Mouse (Mus musculus) embryonic facial prominence, embryonic 10.5 days (tissue): ENCODE data around the gene Kbtbd12. TPM values are rescaled to one million over a fixed set of nuclear protein-coding genes. Genes with fewer than 3 reads are reported as not detected.

Source experiments
- DNase-seq: peaks from one replicate; pipeline ENCODE4 v3.0.0-alpha.2; 2017; ENCODE audit warnings: low spot score
- H3K27ac ChIP-seq: fragments of 300-500 bp; sonication (generic); replicated peaks from 2 replicates; pipeline ENCODE4 v1.5.1; 2016; ENCODE audit warnings: mild to moderate bottlenecking
- H3K27me3 ChIP-seq: fragments of 300-500 bp; sonication (generic); replicated peaks from 2 replicates; pipeline ENCODE4 v1.6.1; 2016; ENCODE audit warnings: low read depth, mild to moderate bottlenecking; ENCODE audit not compliant: poor library complexity, severe bottlenecking
- H3K36me3 ChIP-seq: fragments of 300-500 bp; sonication (generic); replicated peaks from 2 replicates; pipeline ENCODE4 v1.6.1; 2016; ENCODE audit warnings: mild to moderate bottlenecking, moderate library complexity
- H3K4me1 ChIP-seq: fragments of 300-500 bp; sonication (generic); 2 replicates; pipeline ENCODE4 v1.6.1; 2016
- H3K4me3 ChIP-seq: fragments of 300-500 bp; sonication (generic); 2 replicates; pipeline ENCODE4 v1.5.1; 2016; ENCODE audit warnings: mild to moderate bottlenecking, moderate library complexity
- H3K9me3 ChIP-seq: fragments of 300-500 bp; sonication (generic); 2 replicates; pipeline ENCODE4 v1.6.1; 2016; ENCODE audit warnings: mild to moderate bottlenecking
- WGBS: fragments of 180-500 bp; shearing (Covaris S2); methylation state at CpG from one replicate; pipeline ENCODE4 v1.1.7; 2016; 5-methylcytosine and 5-hydroxymethylcytosine counted together
- polyA plus RNA-seq: library from polyadenylated mRNA; unstranded; fragments of >200 nt; fragmentation: Nextera tagmentation; extraction: Ambion mirVana; gene quantifications from 2 replicates; pipeline ENCODE4 v1.2.1, GENCODE M21; 2016

Kbtbd12 gene
- polyA plus RNA-seq, 1 experiment from 2014 or later = 0.24 TPM

GRCm38 (mm10) chr6:88565033-88565432 is 72.7 kb downstream of the Kbtbd12 start:
- no peak overlapping the region for H3K4me3 ChIP-seq
- 33% methylated on average over 6 of the region's 6 CpGs for WGBS
- DNase-seq = no peak
- no peaks in the 10 kb centered on the region for H3K36me3 ChIP-seq
- no peaks in the 10 kb centered on the region for H3K9me3 ChIP-seq
- no peak overlapping the region for H3K27ac ChIP-seq
- peaks cover 9% of the 10 kb centered on the region; the same call in 1 of the 2 replicates for H3K4me1 ChIP-seq
- H3K27me3 ChIP-seq = peaks cover 40% of the 10 kb centered on the region

GRCm38 (mm10) chr6:88560156-88560555 is 77.6 kb downstream of the Kbtbd12 start:
- H3K27me3 ChIP-seq = peaks cover 21% of the 10 kb centered on the region
- no peak for DNase-seq
- no peaks in the 10 kb centered on the region for H3K36me3 ChIP-seq
- no peaks in the 10 kb centered on the region; the same call in 1 of the 2 replicates for H3K4me1 ChIP-seq
- no peak overlapping the region for H3K4me3 ChIP-seq
- no peak overlapping the region for H3K27ac ChIP-seq
- WGBS = 86% methylated on average over 4 of the region's 4 CpGs
- H3K9me3 ChIP-seq = no peaks in the 10 kb centered on the region

- Histone ChIP-seq H3K36me3 (no peaks in the 10 kb centered on the region), H3K27me3 (peaks cover 17% of the 10 kb centered on the region), H3K4me3 (no peak overlapping the region), H3K4me1 (no peaks in the 10 kb centered on the region; the same call in 1 of the 2 replicates), H3K9me3 (no peaks in the 10 kb centered on the region), H3K27ac (no peak overlapping the region)
- no peak for DNase-seq
- WGBS = 31% methylated on average over 5 of the region's 5 CpGs
Observed at GRCm38 (mm10) chr6:88559688-88560087, 78.1 kb downstream of the Kbtbd12 start.

GRCm38 (mm10) chr6:88558076-88558475 is 79.7 kb downstream of the Kbtbd12 start:
- WGBS = 73% methylated on average over 1 of the region's 1 CpGs
- no peak overlapping the region for H3K4me3 ChIP-seq
- H3K36me3 ChIP-seq = no peaks in the 10 kb centered on the region
- H3K4me1 ChIP-seq = no peaks in the 10 kb centered on the region; the same call in 1 of the 2 replicates
- H3K27me3 ChIP-seq = 0 out of 2 replicates have a peak, but pooled peaks cover 6% of the 10 kb centered on the region
- no peak overlapping the region for H3K27ac ChIP-seq
- no peaks in the 10 kb centered on the region for H3K9me3 ChIP-seq
- no peak for DNase-seq

GRCm38 (mm10) chr6:88557548-88557947 is 80.2 kb downstream of the Kbtbd12 start:
- Histone ChIP-seq H3K36me3 (no peaks in the 10 kb centered on the region), H3K4me1 (no peaks in the 10 kb centered on the region; the same call in 1 of the 2 replicates), H3K4me3 (no peak overlapping the region), H3K9me3 (no peaks in the 10 kb centered on the region), H3K27ac (no peak overlapping the region), H3K27me3 (0 out of 2 replicates have a peak, but pooled peaks cover 6% of the 10 kb centered on the region)
- no peak for DNase-seq
- WGBS = 18% methylated on average over 4 of the region's 4 CpGs

- Histone ChIP-seq H3K4me1 (peaks cover 6% of the 10 kb centered on the region), H3K27me3 (peaks cover 28% of the 10 kb centered on the region), H3K4me3 (no peak overlapping the region), H3K27ac (no peak overlapping the region), H3K9me3 (no peaks in the 10 kb centered on the region), H3K36me3 (no peaks in the 10 kb centered on the region)
- WGBS = 84% methylated on average over 2 of the region's 2 CpGs
- no peak for DNase-seq
Observed at GRCm38 (mm10) chr6:88549916-88550315, 87.8 kb downstream of the Kbtbd12 start.

- H3K4me1 ChIP-seq = peaks cover 8% of the 10 kb centered on the region
- WGBS = 31% methylated on average over 4 of the region's 4 CpGs
- peak; percentile 65 for DNase-seq
- no peak overlapping the region for H3K27ac ChIP-seq
- H3K4me3 ChIP-seq = no peak overlapping the region
- H3K36me3 ChIP-seq = no peaks in the 10 kb centered on the region
- H3K9me3 ChIP-seq = no peaks in the 10 kb centered on the region
- peaks cover 34% of the 10 kb centered on the region for H3K27me3 ChIP-seq
Observed at GRCm38 (mm10) chr6:88549137-88549814, 88.5 kb downstream of the Kbtbd12 start.

- no peak for DNase-seq
- Histone ChIP-seq H3K4me1 (peaks cover 8% of the 10 kb centered on the region), H3K27ac (no peak overlapping the region), H3K4me3 (no peak overlapping the region), H3K27me3 (peaks cover 36% of the 10 kb centered on the region), H3K36me3 (no peaks in the 10 kb centered on the region), H3K9me3 (no peaks in the 10 kb centered on the region)
- 86% methylated on average over 10 of the region's 10 CpGs for WGBS
Observed at GRCm38 (mm10) chr6:88548405-88549049, 89.2 kb downstream of the Kbtbd12 start.

GRCm38 (mm10) chr6:88545397-88545790 is 92.4 kb downstream of the Kbtbd12 start:
- 20% methylated on average over 10 of the region's 10 CpGs for WGBS

GRCm38 (mm10) chr6:88544644-88545396 is 92.9 kb downstream of the Kbtbd12 start:
- WGBS = 39% methylated on average over 11 of the region's 11 CpGs
- H3K9me3 ChIP-seq = no peaks in the 10 kb centered on the region
- 0 out of 2 replicates have a peak overlapping the region, but pooled peaks have one; percentile 2 for H3K4me3 ChIP-seq
- H3K36me3 ChIP-seq = no peaks in the 10 kb centered on the region
- H3K27me3 ChIP-seq = peaks cover 45% of the 10 kb centered on the region
- H3K4me1 ChIP-seq = peaks cover 8% of the 10 kb centered on the region
- peak overlapping the region; percentile 30; the same call in 1 of the 2 replicates for H3K27ac ChIP-seq
- no peak for DNase-seq

More at GRCm38 (mm10) chr6:88545397-88545790, 92.4 kb downstream of the Kbtbd12 start:
- Histone ChIP-seq H3K27me3 (peaks cover 45% of the 10 kb centered on the region), H3K9me3 (no peaks in the 10 kb centered on the region), H3K36me3 (no peaks in the 10 kb centered on the region), H3K4me3 (0 out of 2 replicates have a peak overlapping the region, but pooled peaks have one; percentile 2), H3K4me1 (peaks cover 8% of the 10 kb centered on the region), H3K27ac (peak overlapping the region; percentile 30; the same call in 1 of the 2 replicates)
- no peak for DNase-seq

GRCm38 (mm10) chr6:88544241-88544640 is 93.5 kb downstream of the Kbtbd12 start:
- Histone ChIP-seq H3K36me3 (no peaks in the 10 kb centered on the region), H3K4me3 (no peak overlapping the region), H3K4me1 (peaks cover 8% of the 10 kb centered on the region), H3K9me3 (no peaks in the 10 kb centered on the region), H3K27ac (no peak overlapping the region), H3K27me3 (peaks cover 45% of the 10 kb centered on the region)
- DNase-seq = no peak
- 81% methylated on average over 3 of the region's 3 CpGs for WGBS

- DNase-seq = no peak
- Histone ChIP-seq H3K27me3 (peaks cover 20% of the 10 kb centered on the region), H3K4me3 (no peak overlapping the region), H3K27ac (no peak overlapping the region), H3K36me3 (no peaks in the 10 kb centered on the region), H3K4me1 (peaks cover 4% of the 10 kb centered on the region), H3K9me3 (no peaks in the 10 kb centered on the region)
- 80% methylated on average over 2 of the region's 2 CpGs for WGBS
Observed at GRCm38 (mm10) chr6:88540093-88540755, 97.5 kb downstream of the Kbtbd12 start.
